Mouse (Mus musculus) CH12.LX (cell line): ENCODE data around the gene Gm128. TPM values are rescaled to one million over a fixed set of nuclear protein-coding genes. Genes with fewer than 3 reads are reported as not detected.

Source experiments
- DNase-seq: peaks from one replicate; pipeline ENCODE4 v3.0.0-alpha.2; 2013; ENCODE audit errors: extremely low read depth
- H3K27ac ChIP-seq: 2 replicates; pipeline ENCODE4 v1.5.1; 2012; ENCODE audit warnings: low read depth, mild to moderate bottlenecking, control low read depth, moderate library complexity; ENCODE audit not compliant: insufficient read depth
- H3K27me3 ChIP-seq: replicated peaks from 2 replicates; pipeline ENCODE3; 2012; ENCODE audit warnings: inconsistent platforms
- H3K36me3 ChIP-seq, 2 experiments: replicated peaks in 1 of 2; 2 replicates each; pipeline versions ENCODE3 to v1.6.1; 2012; ENCODE audit warnings: inconsistent platforms in 1 of 2, low read length in 1 of 2, mild to moderate bottlenecking in 1 of 2, mixed read lengths in 1 of 2, moderate library complexity in 1 of 2; ENCODE audit not compliant: control insufficient read depth in 1 of 2, insufficient read depth in 1 of 2
- H3K4me1 ChIP-seq, 2 experiments: 2 replicates each; pipeline ENCODE4 v1.6.1; 2012; ENCODE audit warnings: inconsistent platforms in 1 of 2, moderate library complexity in 1 of 2; ENCODE audit not compliant: insufficient read depth in 2 of 2, control insufficient read depth in 1 of 2
- H3K4me2 ChIP-seq: 2 replicates; pipeline ENCODE4 v1.6.1; 2012; ENCODE audit warnings: low read depth, mild to moderate bottlenecking, control low read depth; ENCODE audit not compliant: poor library complexity, insufficient read depth, severe bottlenecking
- H3K4me3 ChIP-seq, 3 experiments: fragments of 150-350 bp in 1 of 3; sonication (generic) in 1 of 3; replicated peaks in 1 of 3; 2 replicates each; pipeline versions ENCODE3 to v1.5.1; 2011 to 2012; ENCODE audit warnings: low read depth in 2 of 3, low read length in 2 of 3, mild to moderate bottlenecking in 2 of 3, moderate library complexity in 2 of 3, control low read depth in 1 of 3, improper control_type of control experiment in 1 of 3, inconsistent platforms in 1 of 3, mixed read lengths in 1 of 3; ENCODE audit not compliant: poor library complexity in 1 of 3
- H3K79me2 ChIP-seq: replicated peaks from 2 replicates; pipeline ENCODE4 v1.6.1; 2012; ENCODE audit warnings: mild to moderate bottlenecking, moderate library complexity; ENCODE audit not compliant: control insufficient read depth, poor library complexity, insufficient read depth, severe bottlenecking; ENCODE audit errors: extremely low read depth
- H3K9ac ChIP-seq: 2 replicates; pipeline ENCODE4 v1.6.1; 2012; ENCODE audit warnings: low read depth, mild to moderate bottlenecking, control low read depth, moderate library complexity; ENCODE audit not compliant: insufficient read depth
- H3K9me3 ChIP-seq: replicated peaks from 2 replicates; pipeline ENCODE3; 2012; ENCODE audit warnings: low read length, inconsistent platforms, mixed read lengths
- CHD2 ChIP-seq: IDR thresholded peaks from 2 replicates; pipeline ENCODE4 v1.6.1; 2011; ENCODE audit warnings: low read length, improper control_type of control experiment
- E2F4 ChIP-seq: IDR thresholded peaks from 2 replicates; pipeline ENCODE4 v1.6.1; 2011; ENCODE audit warnings: low read depth, low read length, improper control_type of control experiment; ENCODE audit not compliant: insufficient replicate concordance
- ETS1 ChIP-seq: conservative IDR thresholded peaks from 2 replicates; pipeline ENCODE4 v1.6.1; 2012; ENCODE audit warnings: low read depth, mild to moderate bottlenecking, inconsistent platforms, low read length, improper control_type of control experiment, moderate library complexity
- JUN ChIP-seq: IDR thresholded peaks from 2 replicates; pipeline ENCODE4 v1.6.1; 2011; ENCODE audit warnings: low read depth, mild to moderate bottlenecking, low read length, improper control_type of control experiment, moderate library complexity; ENCODE audit not compliant: insufficient read depth
- JUND ChIP-seq: conservative IDR thresholded peaks from 2 replicates; pipeline ENCODE4 v1.6.1; 2011; ENCODE audit warnings: low read depth, low read length, improper control_type of control experiment
- KAT2A ChIP-seq: IDR thresholded peaks from 2 replicates; pipeline ENCODE4 v1.6.1; 2012; ENCODE audit warnings: low read length, improper control_type of control experiment, inconsistent platforms; ENCODE audit not compliant: insufficient replicate concordance
- MYC ChIP-seq: IDR thresholded peaks from 2 replicates; pipeline ENCODE4 v1.6.1; 2011; ENCODE audit warnings: low read depth, mild to moderate bottlenecking, improper control_type of control experiment, low read length
- NELFE ChIP-seq: IDR thresholded peaks from 2 replicates; pipeline ENCODE4 v1.6.1; 2011; ENCODE audit warnings: low read depth, low read length, improper control_type of control experiment
- POLR2A ChIP-seq: IDR thresholded peaks from 2 replicates; pipeline ENCODE4 v1.6.1; 2011; ENCODE audit warnings: low read depth, mild to moderate bottlenecking, improper control_type of control experiment, low read length
- SIN3A ChIP-seq: IDR thresholded peaks from 2 replicates; pipeline ENCODE4 v1.6.1; 2012; ENCODE audit warnings: low read length, improper control_type of control experiment, inconsistent platforms
- USF2 ChIP-seq: conservative IDR thresholded peaks from 2 replicates; pipeline ENCODE4 v1.6.1; 2011; ENCODE audit warnings: low read depth, low read length, improper control_type of control experiment
- ZC3H11A ChIP-seq: IDR thresholded peaks from 2 replicates; pipeline ENCODE4 v1.6.1; 2012; ENCODE audit warnings: low read depth, mild to moderate bottlenecking, inconsistent platforms, low read length, improper control_type of control experiment
- dilution Hi-C: fragments of 300-500 bp; cut with MboI; formaldehyde crosslinking; loops from 2 replicates; pipeline ENCODE4 v1.14.3; 2020; ENCODE audit warnings: low sequenced_read_pairs; ENCODE audit not compliant: extremely low pct_unique_long_range_greater_than_20kb, extremely low pct_ligation_motif_present
- in situ Hi-C: fragments of 300-500 bp; cut with MboI; formaldehyde crosslinking; loops from 3 replicates; pipeline ENCODE4 v1.14.3; 2019; ENCODE audit warnings: low sequenced_read_pairs, low pct_ligation_motif_present, low pct_unique_long_range_greater_than_20kb, mixed read lengths
- polyA plus RNA-seq: library from polyadenylated mRNA; unstranded; fragments of >175 nt; gene quantifications from 2 replicates; pipeline ENCODE4 v1.2.1, GENCODE M21; 2012; ENCODE audit warnings: low read depth; ENCODE audit not compliant: insufficient read length
- total RNA-seq, 2 experiments: library from RNA; depleted of rRNA; stranded (reverse); fragments of 300-350 nt in 1 of 2; fragments of >200 nt in 1 of 2; gene quantifications; 2 replicates each; pipeline ENCODE4 v1.2.3; 2012 to 2014

Gm128 gene
- total and polyA plus RNA-seq, 3 experiments: not detected

DNA sequence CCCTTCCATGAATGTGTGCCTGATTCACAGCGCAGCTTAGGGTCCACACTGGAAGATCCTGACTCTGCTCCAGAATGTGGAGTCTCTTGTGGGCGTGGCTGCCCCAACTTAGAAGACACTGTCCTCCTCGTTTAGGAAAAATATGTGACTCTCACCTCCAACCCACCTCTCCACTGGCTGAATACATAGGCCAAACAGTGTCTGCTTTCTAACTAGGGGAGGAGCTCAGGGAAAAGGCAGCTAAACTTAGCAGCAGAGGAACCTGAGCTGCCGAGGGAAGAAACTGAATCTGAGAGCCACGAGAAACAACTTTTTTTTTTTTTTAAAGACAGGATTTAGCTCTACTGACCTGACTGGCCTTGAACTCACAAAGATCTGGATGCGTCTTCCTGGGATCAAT is 33.8 kb upstream of the Gm128 start:
- in situ Hi-C loops: no loop called here
- Histone ChIP-seq H3K9ac (no peak overlapping the region), H3K4me3 (no peak overlapping the region), H3K4me1 (peaks cover 0 to 29% of the 10 kb centered on the region in 2 experiments; a peak in 3 of 4 replicates), H3K4me2 (no peak overlapping the region), H3K9me3 (no peaks in the 10 kb centered on the region), H3K36me3 (peaks cover 0 to 14% of the 10 kb centered on the region in 2 experiments), H3K27me3 (no peaks in the 10 kb centered on the region)
- no peak for DNase-seq
- TF ChIP-seq JUND (no peak), ZC3H11A (no peak), KAT2A (no peak), SIN3A (no peak), ETS1 (no peak)
- TF ChIP-seq, all 38 proteins: peak for 0
- dilution Hi-C loops: no loop called here
- no peak overlapping the region for H3K27ac ChIP-seq
- H3K79me2 ChIP-seq: no peaks in the 10 kb centered on the region

- Histone ChIP-seq H3K4me3 (no peak overlapping the region), H3K27me3 (no peaks in the 10 kb centered on the region), H3K36me3 (peaks cover 0 to 20% of the 10 kb centered on the region in 2 experiments), H3K9me3 (no peaks in the 10 kb centered on the region), H3K4me2 (no peak overlapping the region), H3K79me2 (no peaks in the 10 kb centered on the region), H3K9ac (no peak overlapping the region), H3K27ac (no peak overlapping the region), H3K4me1 (peaks cover 0 to 24% of the 10 kb centered on the region in 2 experiments; a peak in 2 of 4 replicates)
- dilution Hi-C loops: no loop called here
- TF ChIP-seq MYC (no peak), SIN3A (no peak), JUN (no peak), POLR2A (no peak), KAT2A (no peak), USF2 (no peak), ETS1 (no peak), E2F4 (no peak)
- no peak for DNase-seq
- in situ Hi-C loops: no loop called here
Measured at GRCm38 (mm10) chr3:95274453-95274852, 33.1 kb upstream of the Gm128 start.

- dilution Hi-C loops (no loop called here), in situ Hi-C loops (no loop called here)
- Histone ChIP-seq H3K4me2 (no peak overlapping the region), H3K27me3 (no peaks in the 10 kb centered on the region), H3K36me3 (peaks cover 0 to 29% of the 10 kb centered on the region in 2 experiments), H3K27ac (no peak overlapping the region), H3K4me3 (no peak overlapping the region), H3K79me2 (no peaks in the 10 kb centered on the region), H3K9ac (no peak overlapping the region), H3K9me3 (no peaks in the 10 kb centered on the region), H3K4me1 (peaks cover 0 to 24% of the 10 kb centered on the region in 2 experiments; a peak in 2 of 4 replicates)
- no peak for TF ChIP-seq CHD2
- TF ChIP-seq NELFE: no peak
- DNase-seq: no peak
Measured at GRCm38 (mm10) chr3:95273471-95273870, 32.1 kb upstream of the Gm128 start.
